Mouse (Mus musculus): ENCODE data around the gene Plce1.

- TF ChIP-seq CTCF (IDR thresholded peaks at IDR 0.05; ENCODE audit: insufficient read depth, low read depth, low read length) = no peak
- TF ChIP-seq POLR2A (IDR thresholded peaks at IDR 0.05; ENCODE audit: insufficient read depth, low read depth, low read length) = no peak
These were observed 49.6 kb upstream of the Plce1 start for GRCm38 (mm10) chr19:38431326-38431725.

Data from olfactory bulb, adult 2 months (tissue).